In genomic region chr1:171103179-171103840, GRCm38 (mm10) we compare ENCODE assay signal across 8 mouse cellular contexts. TPM values are rescaled to one million over a fixed set of nuclear protein-coding genes. Genes with fewer than 3 reads are reported as not detected.
DNase-seq lines count a peak whose midpoint lies in the region; ATAC-seq and TF ChIP-seq lines count a peak whose summit lies in the region.

No protein-coding gene starts in this region.

- no peak for DNase-seq in kidney, adult 18-20 months
- DNase-seq in embryo, embryonic 11 days = peak; percentile 73
- DNase-seq in hindbrain, postnatal 0 days (ENCODE audit: low spot score) = no peak
- no peak for DNase-seq in urinary bladder, adult 2 months (ENCODE audit: low spot score)
- DNase-seq in layer of hippocampus, postnatal 14 days (ENCODE audit: low spot score in 2 of 2) = no peak

- H3K27ac ChIP-seq in kidney, embryonic 14.5 days (ENCODE audit: low read depth, low read length) = no peak overlapping the region; the same call in 1 of the 2 replicates
- no peak overlapping the region for H3K27ac ChIP-seq in hindbrain, postnatal 0 days
- H3K27ac ChIP-seq in midbrain, embryonic 16.5 days (ENCODE audit: low read length) = no peak overlapping the region

- peak overlapping the region; percentile 56 for H3K4me2 ChIP-seq in kidney, embryonic 14.5 days (replicated peaks; ENCODE audit: low read depth, low read length)
- peak overlapping the region; percentile 58 for H3K4me2 ChIP-seq in hindbrain, postnatal 0 days (ENCODE audit: low read depth, low read length)
- H3K4me2 ChIP-seq in midbrain, embryonic 16.5 days (ENCODE audit: low read length) = peak overlapping the region; percentile 61

- H3K9me3 ChIP-seq in kidney, embryonic 14.5 days (ENCODE audit: control insufficient read depth, low read length) = no peaks in the 10 kb centered on the region
- no peaks in the 10 kb centered on the region for H3K9me3 ChIP-seq in hindbrain, postnatal 0 days (ENCODE audit: low read length)
- H3K9me3 ChIP-seq in midbrain, embryonic 16.5 days (replicated peaks; ENCODE audit: control insufficient read depth, low read length, poor library complexity, severe bottlenecking) = no peaks in the 10 kb centered on the region

- no peak for TF ChIP-seq CTCF in hindbrain, postnatal 0 days (IDR thresholded peaks at IDR 0.05; ENCODE audit: low read depth)

- H3K27me3 ChIP-seq in kidney, embryonic 14.5 days (ENCODE audit: control insufficient read depth, insufficient read depth, low read length) = no peaks in the 10 kb centered on the region
- H3K27me3 ChIP-seq in hindbrain, postnatal 0 days (ENCODE audit: insufficient read depth, low read length) = no peaks in the 10 kb centered on the region
- H3K27me3 ChIP-seq in midbrain, embryonic 16.5 days (ENCODE audit: control insufficient read depth, insufficient read depth, low read depth, low read length) = no peaks in the 10 kb centered on the region

- no peak overlapping the region for H3K9ac ChIP-seq in kidney, embryonic 14.5 days (ENCODE audit: low read depth, low read length)
- 0 out of 2 replicates have a peak overlapping the region, but pooled peaks have one; percentile 6 for H3K9ac ChIP-seq in hindbrain, postnatal 0 days (replicated peaks; ENCODE audit: low read length)
- H3K9ac ChIP-seq in midbrain, embryonic 16.5 days (ENCODE audit: low read depth, low read length) = no peak overlapping the region

- no peaks in the 10 kb centered on the region for H3K36me3 ChIP-seq in kidney, embryonic 14.5 days (ENCODE audit: control insufficient read depth, insufficient read depth, low read length)
- no peaks in the 10 kb centered on the region for H3K36me3 ChIP-seq in hindbrain, postnatal 0 days (ENCODE audit: insufficient read depth, low read length)
- no peaks in the 10 kb centered on the region for H3K36me3 ChIP-seq in midbrain, embryonic 16.5 days (ENCODE audit: control insufficient read depth, insufficient read depth, low read length)

- 11% methylated on average over 10 of the region's 10 CpGs for WGBS in kidney, embryonic 14.5 days
- 10% methylated on average over 10 of the region's 10 CpGs for WGBS in hindbrain, postnatal 0 days
- WGBS in midbrain, embryonic 16.5 days = 12% methylated on average over 10 of the region's 10 CpGs

- peaks cover 8% of the 10 kb centered on the region for H3K4me1 ChIP-seq in kidney, embryonic 14.5 days (ENCODE audit: control insufficient read depth, insufficient read depth, low read length)
- no peaks in the 10 kb centered on the region for H3K4me1 ChIP-seq in hindbrain, postnatal 0 days (ENCODE audit: insufficient read depth, low read length)
- H3K4me1 ChIP-seq in midbrain, embryonic 16.5 days (ENCODE audit: control insufficient read depth, insufficient read depth, low read length) = peaks cover 9% of the 10 kb centered on the region; the same call in 1 of the 2 replicates

- peak overlapping the region; percentile 60 for H3K4me3 ChIP-seq in kidney, embryonic 14.5 days (ENCODE audit: low read length)
- H3K4me3 ChIP-seq in hindbrain, postnatal 0 days (ENCODE audit: low read length) = peak overlapping the region; percentile 69
- peak overlapping the region; percentile 79 for H3K4me3 ChIP-seq in midbrain, embryonic 16.5 days (ENCODE audit: low read depth, low read length)

- ATAC-seq in kidney, embryonic 14.5 days (ENCODE audit: low FRiP score, low TSS enrichment) = peak; percentile 20; the same call in 1 of the 2 replicates
- ATAC-seq in CD4-positive, CD25-positive, alpha-beta regulatory T cell, adult 4 months = peak; percentile 28
- ATAC-seq in hindbrain, postnatal 0 days = no peak
- ATAC-seq in midbrain, embryonic 16.5 days = no peak; the same call in 1 of the 2 replicates

RNA-seq across cellular contexts. Expression of gene Cfap126, which starts 10.4 kb away (rescaled TPM):
- polyA plus RNA-seq in kidney, embryonic 14.5 days (2014; fragmentation: Nextera tagmentation; extraction: Ambion mirVana) = 2.9 and 3.8 TPM in 2 replicates
- 1 to 10 TPM; 4.8 to 5.5 TPM for polyA plus RNA-seq in CD4-positive, CD25-positive, alpha-beta regulatory T cell, adult 4 months (2017; shearing (Covaris generic))
- 2.7 and 6.7 TPM in 2 replicates for total RNA-seq in hindbrain, postnatal 0 days (2014; rRNA removed)
- polyA plus RNA-seq in hindbrain, postnatal 0 days (2015; fragmentation: Nextera tagmentation; extraction: Ambion mirVana) = 12.2 and 15.3 TPM in 2 replicates
- 7.8 and 9.2 TPM in 2 replicates for polyA plus RNA-seq in midbrain, embryonic 16.5 days (2015; fragmentation: Nextera tagmentation; extraction: Ambion mirVana)
- polyA plus RNA-seq in urinary bladder, adult 2 months (2012; rRNA removed) = 11.3 and 12.6 TPM in 2 replicates
- total RNA-seq in layer of hippocampus, postnatal 14 days (2021) = 1 to 10 TPM; 1.8 to 3.9 TPM

RNA-seq across cellular contexts. Expression of gene Fcgr3, which starts 38.6 kb away (rescaled TPM):
- 7.0 and 7.9 TPM in 2 replicates for polyA plus RNA-seq in kidney, embryonic 14.5 days (2014; fragmentation: Nextera tagmentation; extraction: Ambion mirVana)
- polyA plus RNA-seq in CD4-positive, CD25-positive, alpha-beta regulatory T cell, adult 4 months (2017; shearing (Covaris generic)) = not detected
- total RNA-seq in hindbrain, postnatal 0 days (2014; rRNA removed) = 15.2 and 15.9 TPM in 2 replicates
- polyA plus RNA-seq in hindbrain, postnatal 0 days (2015; fragmentation: Nextera tagmentation; extraction: Ambion mirVana) = 14.1 and 15.5 TPM in 2 replicates
- 6.8 and 9.0 TPM in 2 replicates for polyA plus RNA-seq in midbrain, embryonic 16.5 days (2015; fragmentation: Nextera tagmentation; extraction: Ambion mirVana)
- polyA plus RNA-seq in urinary bladder, adult 2 months (2012; rRNA removed) = 30.3 and 31.5 TPM in 2 replicates
- 10 to 100 TPM; 10.2 to 11.6 TPM for total RNA-seq in layer of hippocampus, postnatal 14 days (2021)

RNA-seq across cellular contexts. Expression of gene Sdhc, which starts 47.1 kb away (rescaled TPM):
- 291 and 322 TPM in 2 replicates for polyA plus RNA-seq in kidney, embryonic 14.5 days (2014; fragmentation: Nextera tagmentation; extraction: Ambion mirVana)
- 100 to 1,000 TPM; 135 to 150 TPM for polyA plus RNA-seq in CD4-positive, CD25-positive, alpha-beta regulatory T cell, adult 4 months (2017; shearing (Covaris generic))
- total RNA-seq in hindbrain, postnatal 0 days (2014; rRNA removed) = 227 and 243 TPM in 2 replicates
- 309 and 320 TPM in 2 replicates for polyA plus RNA-seq in hindbrain, postnatal 0 days (2015; fragmentation: Nextera tagmentation; extraction: Ambion mirVana)
- 284 and 311 TPM in 2 replicates for polyA plus RNA-seq in midbrain, embryonic 16.5 days (2015; fragmentation: Nextera tagmentation; extraction: Ambion mirVana)
- 286 and 310 TPM in 2 replicates for polyA plus RNA-seq in urinary bladder, adult 2 months (2012; rRNA removed)
- 100 to 1,000 TPM; 196 to 214 TPM for total RNA-seq in layer of hippocampus, postnatal 14 days (2021)

RNA-seq across cellular contexts. Expression of gene Mpz, which starts 47.2 kb away (rescaled TPM):
- 0.24 TPM in 1 of 2 replicates, not detected in the other for polyA plus RNA-seq in kidney, embryonic 14.5 days (2014; fragmentation: Nextera tagmentation; extraction: Ambion mirVana)
- not detected for polyA plus RNA-seq in CD4-positive, CD25-positive, alpha-beta regulatory T cell, adult 4 months (2017; shearing (Covaris generic))
- 4.8 and 5.5 TPM in 2 replicates for total RNA-seq in hindbrain, postnatal 0 days (2014; rRNA removed)
- 5.1 and 5.9 TPM in 2 replicates for polyA plus RNA-seq in hindbrain, postnatal 0 days (2015; fragmentation: Nextera tagmentation; extraction: Ambion mirVana)
- polyA plus RNA-seq in midbrain, embryonic 16.5 days (2015; fragmentation: Nextera tagmentation; extraction: Ambion mirVana) = 0.20 and 0.63 TPM in 2 replicates
- polyA plus RNA-seq in urinary bladder, adult 2 months (2012; rRNA removed) = 24.1 and 28.5 TPM in 2 replicates
- not detected for total RNA-seq in layer of hippocampus, postnatal 14 days (2021)

Comparison
In these comparisons a context has a peak if more than half of its experiments do, and no peak if none do; other contexts are left out.
1. ATAC-seq: peak in kidney, embryonic 14.5 days (single experiment) and CD4-positive, CD25-positive, alpha-beta regulatory T cell, adult 4 months (single experiment); none in hindbrain, postnatal 0 days (single experiment) and midbrain, embryonic 16.5 days (single experiment).
2. Peak in every context shown above with its lines, with median percentiles within 50 percentile points of each other: H3K4me2 ChIP-seq and H3K4me3 ChIP-seq.